Mouse (Mus musculus) 3T3-L1 (cell line): Measurements from ENCODE around the gene Efhb.

ENCODE experiments used
- DNase-seq: peaks from one replicate; pipeline ENCODE4 v3.0.0-alpha.2; 2015; ENCODE audit warnings: low read depth, low spot score

Gene Efhb

DNA sequence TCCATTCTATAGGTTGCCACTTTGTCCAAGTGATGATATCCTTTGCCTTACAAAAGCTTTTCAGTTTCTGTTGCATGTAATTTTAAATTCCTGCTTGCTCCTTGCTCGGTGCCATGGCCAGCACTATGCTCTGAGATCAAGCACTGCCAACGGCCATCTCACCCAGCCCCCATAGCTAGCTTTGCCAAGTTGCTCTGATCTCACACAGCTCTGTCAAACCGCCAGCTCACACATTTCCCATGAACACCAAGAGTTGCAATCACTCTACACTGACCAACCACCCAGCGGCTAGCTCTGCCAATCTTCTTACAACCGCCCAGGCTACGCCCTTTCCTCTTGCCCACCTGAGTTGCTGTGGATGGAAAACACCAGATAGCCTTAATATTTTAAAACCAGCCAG is 99.0 kb downstream of the Efhb start:
- no peak for DNase-seq
